Mouse (Mus musculus) embryonic fibroblast, embryonic 13.5 days (primary cell): ENCODE results near the gene Slc48a1. TPM values are rescaled to one million over a fixed set of nuclear protein-coding genes. Genes with fewer than 3 reads are reported as not detected.

Experiments
- H3K27ac ChIP-seq: 2 replicates; pipeline ENCODE4 v1.5.1; 2012; ENCODE audit warnings: low read length, control low read depth, inconsistent platforms; ENCODE audit not compliant: insufficient read depth
- H3K4me1 ChIP-seq: 2 replicates; pipeline ENCODE4 v1.6.1; 2011; ENCODE audit warnings: low read length; ENCODE audit not compliant: control insufficient read depth, insufficient read depth
- H3K4me3 ChIP-seq: 2 replicates; pipeline ENCODE4 v1.5.1; 2011; ENCODE audit warnings: mild to moderate bottlenecking, control low read depth, low read length; ENCODE audit not compliant: insufficient read depth
- CTCF ChIP-seq: IDR thresholded peaks from 2 replicates; pipeline ENCODE4 v1.5.1; 2011; ENCODE audit warnings: mild to moderate bottlenecking, control low read depth, low read length, moderate library complexity, borderline replicate concordance; ENCODE audit not compliant: insufficient read depth
- POLR2A ChIP-seq: IDR thresholded peaks from 2 replicates; pipeline ENCODE4 v1.6.1; 2011; ENCODE audit warnings: low read depth, mild to moderate bottlenecking, control low read depth, low read length, moderate library complexity
- polyA plus RNA-seq: library from polyadenylated mRNA; stranded (reverse); fragments of >200 nt; gene quantifications from 2 replicates; pipeline ENCODE4 v1.2.4, GENCODE M21; 2011; ENCODE audit warnings: low read depth; ENCODE audit not compliant: missing spikeins, insufficient read length

Slc48a1 gene
- polyA plus RNA-seq, 1 experiment = 136 TPM

GRCm38 (mm10) chr15:97796674-97797310, 18.5 kb downstream of the Slc48a1 start:
- Histone ChIP-seq H3K4me3 (no peak overlapping the region), H3K4me1 (no peaks in the 10 kb centered on the region), H3K27ac (no peak overlapping the region)
- TF ChIP-seq POLR2A = no peak
- no peak for TF ChIP-seq CTCF

- Histone ChIP-seq H3K4me3 (no peak overlapping the region), H3K27ac (no peak overlapping the region), H3K4me1 (no peaks in the 10 kb centered on the region)
- TF ChIP-seq CTCF (no peak), POLR2A (no peak)
Observed at GRCm38 (mm10) chr15:97798134-97798533, 19.8 kb downstream of the Slc48a1 start.

DNA sequence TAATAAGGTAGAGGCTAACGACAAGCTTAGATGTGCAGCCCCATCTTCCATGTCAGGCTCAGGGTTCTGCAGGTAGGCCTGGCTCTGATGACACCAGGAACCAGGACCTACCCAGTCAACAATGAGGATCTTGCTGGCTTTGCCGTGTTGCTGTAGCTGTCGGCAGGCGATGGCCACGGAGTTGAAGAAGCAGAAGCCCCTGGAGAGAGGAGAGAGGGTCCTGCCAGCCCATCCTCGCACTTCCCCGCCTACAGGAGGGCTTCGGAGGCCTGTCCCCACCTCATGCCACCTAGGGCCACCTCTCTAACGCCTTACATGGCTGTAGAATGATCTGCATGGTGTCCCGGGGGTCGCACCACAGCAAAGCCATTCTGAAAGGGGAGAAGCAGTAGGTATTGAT, 21.1 kb downstream of the Slc48a1 start:
- no peak overlapping the region for H3K27ac ChIP-seq
- TF ChIP-seq POLR2A = no peak
- TF ChIP-seq CTCF = no peak
- H3K4me3 ChIP-seq = no peak overlapping the region
- H3K4me1 ChIP-seq = no peaks in the 10 kb centered on the region

GRCm38 (mm10) chr15:97800853-97801252, 22.5 kb downstream of the Slc48a1 start:
- TF ChIP-seq CTCF (no peak), POLR2A (no peak)
- no peak overlapping the region for H3K27ac ChIP-seq

GRCm38 (mm10) chr15:97801811-97802210, 23.5 kb downstream of the Slc48a1 start:
- H3K27ac ChIP-seq = no peak overlapping the region
- H3K4me1 ChIP-seq = no peaks in the 10 kb centered on the region
- H3K4me3 ChIP-seq = no peak overlapping the region
- TF ChIP-seq POLR2A (no peak), CTCF (no peak)

More at GRCm38 (mm10) chr15:97800853-97801252, 22.5 kb downstream of the Slc48a1 start:
- no peak overlapping the region for H3K4me3 ChIP-seq
- no peaks in the 10 kb centered on the region for H3K4me1 ChIP-seq

DNA sequence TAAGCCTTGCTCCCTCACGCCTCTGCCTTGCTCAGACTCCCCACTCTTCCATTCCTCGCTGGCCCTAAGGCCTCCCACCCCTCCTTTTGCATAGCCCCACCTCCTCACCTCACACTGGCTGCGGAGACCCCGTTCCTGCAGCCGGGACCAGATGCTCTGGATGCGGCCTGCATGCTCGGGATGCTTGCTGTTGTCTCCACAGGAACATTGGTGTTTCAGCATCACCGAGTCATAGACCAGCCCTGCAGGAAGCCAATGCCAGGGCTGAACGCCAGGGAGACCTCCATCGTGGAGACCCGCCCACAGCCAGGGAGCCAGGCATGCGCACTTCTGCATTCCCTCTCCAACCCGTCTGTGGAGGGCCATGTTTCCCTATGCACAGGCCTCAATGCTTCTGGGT, 24.3 kb downstream of the Slc48a1 start:
- TF ChIP-seq CTCF (no peak), POLR2A (no peak)
- H3K27ac ChIP-seq = no peak overlapping the region
- H3K4me1 ChIP-seq = no peaks in the 10 kb centered on the region
- H3K4me3 ChIP-seq = no peak overlapping the region

DNA sequence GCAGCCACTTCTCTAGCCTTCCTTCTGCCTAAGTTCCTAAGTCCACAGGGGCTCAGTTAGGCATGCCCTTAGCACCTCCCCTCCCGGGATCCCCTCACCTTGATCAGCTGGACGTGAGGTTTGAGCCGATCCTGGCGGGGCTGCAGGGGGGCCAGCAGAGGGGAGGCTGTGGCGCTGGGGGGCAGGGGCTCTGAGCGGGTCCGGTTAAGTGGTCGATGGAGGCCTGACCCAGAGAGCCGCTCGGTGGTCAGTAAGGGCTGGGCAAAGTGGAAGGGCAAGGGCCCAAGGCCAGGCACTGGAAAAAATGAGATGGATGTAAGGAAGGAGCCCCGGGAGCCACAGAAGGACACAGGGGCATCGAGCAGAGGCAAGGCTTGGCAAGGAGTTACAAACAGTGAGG, 29.5 kb downstream of the Slc48a1 start:
- no peak for TF ChIP-seq CTCF
- no peak for TF ChIP-seq POLR2A
- H3K4me1 ChIP-seq = peaks cover 5% of the 10 kb centered on the region; the same call in 1 of the 2 replicates
- H3K27ac ChIP-seq = no peak overlapping the region
- no peak overlapping the region for H3K4me3 ChIP-seq

GRCm38 (mm10) chr15:97808532-97808931, 30.2 kb downstream of the Slc48a1 start:
- no peak overlapping the region for H3K4me3 ChIP-seq
- H3K27ac ChIP-seq = no peak overlapping the region
- peaks cover 11% of the 10 kb centered on the region; the same call in 1 of the 2 replicates for H3K4me1 ChIP-seq
- no peak for TF ChIP-seq CTCF
- TF ChIP-seq POLR2A = no peak

DNA sequence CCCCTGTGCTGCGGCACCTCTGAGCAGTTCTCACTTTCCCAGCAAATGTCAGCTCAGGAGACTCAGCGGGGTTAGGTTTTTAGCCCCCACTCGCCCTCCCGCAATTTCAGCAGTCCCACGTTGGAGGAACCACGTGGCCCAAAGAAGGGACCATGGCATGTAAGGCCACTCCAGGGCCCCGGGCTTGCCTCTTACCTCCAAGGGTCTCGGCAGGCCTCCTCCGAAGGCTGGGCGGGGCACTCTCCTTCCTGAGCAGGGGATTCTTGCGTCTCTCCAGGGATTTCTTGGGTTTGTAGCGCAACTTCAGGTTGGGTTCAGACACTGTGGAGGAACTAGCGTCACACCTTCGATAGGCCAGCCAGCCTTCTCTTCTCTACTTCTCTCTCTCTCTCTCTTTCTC, 30.9 kb downstream of the Slc48a1 start:
- no peak overlapping the region for H3K27ac ChIP-seq
- no peak overlapping the region for H3K4me3 ChIP-seq
- H3K4me1 ChIP-seq = peaks cover 16% of the 10 kb centered on the region
- TF ChIP-seq CTCF = no peak
- TF ChIP-seq POLR2A = no peak

- H3K4me3 ChIP-seq = no peak overlapping the region
- peaks cover 16% of the 10 kb centered on the region for H3K4me1 ChIP-seq
- TF ChIP-seq CTCF = peak; percentile 50; the same call in 1 of the 2 replicates
- no peak for TF ChIP-seq POLR2A
- H3K27ac ChIP-seq = no peak overlapping the region
Observed at GRCm38 (mm10) chr15:97809942-97810341, 31.6 kb downstream of the Slc48a1 start.
